Mouse (Mus musculus): ENCODE results near the gene Fam192a. TPM values are rescaled to one million over a fixed set of nuclear protein-coding genes. Genes with fewer than 3 reads are reported as not detected.

Fam192a gene
- 70.0 and 73.2 TPM in 2 replicates for polyA plus RNA-seq (2015; fragmentation: Nextera tagmentation; extraction: Ambion mirVana)

GRCm38 (mm10) chr8:94601607-94602385, at the start of gene Fam192a, which contains the start of gene Rspry1:
TSS of gene Fam192a (minus strand) at chr8:94601997.
TSS of gene Rspry1 (plus strand) at chr8:94601937.
- Histone ChIP-seq H3K9me3 (replicated peaks) (no peaks in the 10 kb centered on the region), H3K4me2 (peak within 1 kb of the TSS; percentile 78), H3K27ac (peak within 1 kb of the TSS; percentile 94), H3K9ac (peak within 1 kb of the TSS; percentile 92), H3K4me3 (replicated peaks) (peak within 1 kb of the TSS; percentile 80), H3K4me1 (peaks cover 21% of the 10 kb centered on the region), H3K27me3 (no peaks in the 10 kb centered on the region), H3K36me3 (no peaks in the 10 kb centered on the region)
- under 1% methylated on average over 55 of the region's 55 CpGs for WGBS
- ATAC-seq (replicated peaks; ENCODE audit: low FRiP score) = peak; percentile 100

DNA sequence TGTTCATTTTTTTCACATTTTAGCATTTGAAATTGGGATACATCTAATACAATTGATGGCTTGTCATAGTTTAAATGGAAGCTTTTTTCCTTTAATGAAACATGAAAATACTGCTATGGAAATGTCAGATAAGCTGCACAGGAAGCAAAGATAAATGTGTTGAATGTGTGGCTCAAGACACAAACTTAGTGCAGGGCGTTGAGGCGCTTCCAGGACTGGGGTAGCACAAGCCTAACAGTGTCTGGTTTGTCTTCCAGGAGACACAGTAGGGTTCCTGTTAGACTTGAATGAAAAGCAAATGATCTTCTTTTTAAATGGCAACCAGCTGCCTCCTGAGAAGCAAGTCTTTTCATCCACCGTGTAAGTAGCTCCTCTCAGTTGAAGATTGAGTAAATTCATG, 47.7 kb upstream of the Fam192a start:
- Histone ChIP-seq H3K27me3 (no peaks in the 10 kb centered on the region), H3K4me3 (replicated peaks) (no peak overlapping the region), H3K9me3 (replicated peaks) (no peaks in the 10 kb centered on the region), H3K9ac (no peak overlapping the region), H3K4me2 (no peak overlapping the region), H3K36me3 (peaks cover 81% of the 10 kb centered on the region), H3K4me1 (no peaks in the 10 kb centered on the region), H3K27ac (no peak overlapping the region)
- WGBS = 75% methylated on average over 3 of the region's 3 CpGs
- ATAC-seq (replicated peaks; ENCODE audit: low FRiP score) = no peak

- H3K4me3 ChIP-seq (replicated peaks) = no peak overlapping the region
- WGBS = 91% methylated on average over 3 of the region's 3 CpGs
- H3K4me1 ChIP-seq = no peaks in the 10 kb centered on the region
- ATAC-seq (replicated peaks; ENCODE audit: low FRiP score) = no peak
- no peaks in the 10 kb centered on the region for H3K9me3 ChIP-seq (replicated peaks)
- no peaks in the 10 kb centered on the region for H3K27me3 ChIP-seq
- no peak overlapping the region for H3K27ac ChIP-seq
- H3K9ac ChIP-seq = no peak overlapping the region
- H3K4me2 ChIP-seq = no peak overlapping the region
- H3K36me3 ChIP-seq = peaks cover 79% of the 10 kb centered on the region
Measured at GRCm38 (mm10) chr8:94646165-94646564, 44.4 kb upstream of the Fam192a start.

DNA sequence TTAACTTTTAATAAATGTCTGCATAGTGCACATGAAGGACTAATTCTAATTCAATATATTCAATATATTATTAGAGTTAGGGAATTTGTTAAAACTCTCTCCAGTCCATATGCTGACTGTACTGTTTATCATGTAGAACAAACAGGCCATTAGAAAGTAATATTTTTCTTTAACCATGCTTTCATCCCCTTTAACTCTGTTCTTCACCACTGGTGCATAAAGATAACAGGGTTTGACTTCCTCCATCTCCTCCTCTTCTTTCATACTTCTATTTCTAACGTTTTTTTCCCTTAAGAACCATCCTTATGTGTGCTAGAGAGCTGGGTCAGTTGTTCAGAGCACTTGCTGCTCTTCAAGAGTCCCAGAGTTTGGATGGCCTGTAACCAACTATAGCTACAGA, 43.4 kb upstream of the Fam192a start:
- WGBS = 65% methylated on average over 1 of the region's 1 CpGs
- H3K9ac ChIP-seq = no peak overlapping the region
- peaks cover 81% of the 10 kb centered on the region for H3K36me3 ChIP-seq
- no peak overlapping the region for H3K4me3 ChIP-seq (replicated peaks)
- H3K27me3 ChIP-seq = no peaks in the 10 kb centered on the region
- ATAC-seq (replicated peaks; ENCODE audit: low FRiP score) = no peak
- H3K27ac ChIP-seq = no peak overlapping the region
- H3K4me2 ChIP-seq = no peak overlapping the region
- H3K9me3 ChIP-seq (replicated peaks) = no peaks in the 10 kb centered on the region
- H3K4me1 ChIP-seq = no peaks in the 10 kb centered on the region

DNA sequence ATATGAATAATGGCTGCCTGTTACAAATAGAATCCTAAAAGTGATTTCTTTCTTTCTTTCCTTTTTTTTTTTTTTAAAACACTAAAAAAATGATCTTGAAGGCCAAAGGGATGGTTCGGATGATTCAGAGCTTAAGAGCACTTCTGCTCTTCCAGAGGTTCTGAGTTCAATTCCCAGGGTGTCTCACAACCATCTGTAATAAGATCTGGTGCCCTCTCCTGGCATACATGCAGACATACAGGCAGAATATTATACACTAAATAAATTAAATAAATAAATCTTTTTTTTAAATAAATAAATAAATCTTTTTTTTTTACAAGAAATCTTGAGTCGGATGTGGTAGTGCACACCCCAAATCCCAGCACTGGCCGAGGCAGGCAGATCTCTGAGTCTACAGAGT, 40.1 kb upstream of the Fam192a start:
- Histone ChIP-seq H3K4me2 (no peak overlapping the region), H3K4me1 (no peaks in the 10 kb centered on the region), H3K4me3 (replicated peaks) (no peak overlapping the region), H3K27me3 (no peaks in the 10 kb centered on the region), H3K9ac (no peak overlapping the region), H3K27ac (no peak overlapping the region), H3K36me3 (peaks cover 91% of the 10 kb centered on the region), H3K9me3 (replicated peaks) (no peaks in the 10 kb centered on the region)
- no peak for ATAC-seq (replicated peaks; ENCODE audit: low FRiP score)
- WGBS = 88% methylated on average over 3 of the region's 3 CpGs

GRCm38 (mm10) chr8:94641183-94641582, 39.4 kb upstream of the Fam192a start:
- Histone ChIP-seq H3K9ac (no peak overlapping the region), H3K4me1 (no peaks in the 10 kb centered on the region), H3K9me3 (replicated peaks) (no peaks in the 10 kb centered on the region), H3K27ac (no peak overlapping the region), H3K4me3 (replicated peaks) (no peak overlapping the region), H3K4me2 (no peak overlapping the region), H3K27me3 (no peaks in the 10 kb centered on the region), H3K36me3 (peaks cover 91% of the 10 kb centered on the region)
- WGBS = 90% methylated on average over 2 of the region's 2 CpGs
- no peak for ATAC-seq (replicated peaks; ENCODE audit: low FRiP score)

- H3K27me3 ChIP-seq = no peaks in the 10 kb centered on the region
- no peaks in the 10 kb centered on the region for H3K9me3 ChIP-seq (replicated peaks)
- H3K4me1 ChIP-seq = no peaks in the 10 kb centered on the region
- no peak overlapping the region for H3K4me3 ChIP-seq (replicated peaks)
- H3K36me3 ChIP-seq = peaks cover 90% of the 10 kb centered on the region
- no peak overlapping the region for H3K9ac ChIP-seq
- no peak overlapping the region for H3K4me2 ChIP-seq
- ATAC-seq (replicated peaks; ENCODE audit: low FRiP score) = no peak
- no peak overlapping the region for H3K27ac ChIP-seq
Measured at GRCm38 (mm10) chr8:94634211-94634610, 32.4 kb upstream of the Fam192a start.

GRCm38 (mm10) chr8:94633564-94634194, 31.9 kb upstream of the Fam192a start:
- Histone ChIP-seq H3K27ac (no peak overlapping the region), H3K4me3 (replicated peaks) (no peak overlapping the region), H3K9me3 (replicated peaks) (no peaks in the 10 kb centered on the region), H3K4me2 (no peak overlapping the region), H3K27me3 (no peaks in the 10 kb centered on the region), H3K4me1 (no peaks in the 10 kb centered on the region), H3K36me3 (peaks cover 88% of the 10 kb centered on the region), H3K9ac (no peak overlapping the region)
- WGBS = 80% methylated on average over 2 of the region's 2 CpGs
- no peak for ATAC-seq (replicated peaks; ENCODE audit: low FRiP score)

GRCm38 (mm10) chr8:94624885-94625284, 23.1 kb upstream of the Fam192a start:
- Histone ChIP-seq H3K27ac (no peak overlapping the region), H3K9ac (no peak overlapping the region), H3K27me3 (no peaks in the 10 kb centered on the region), H3K36me3 (peaks cover 52% of the 10 kb centered on the region), H3K4me1 (no peaks in the 10 kb centered on the region), H3K4me2 (no peak overlapping the region), H3K9me3 (replicated peaks) (no peaks in the 10 kb centered on the region), H3K4me3 (replicated peaks) (no peak overlapping the region)
- ATAC-seq (replicated peaks; ENCODE audit: low FRiP score) = no peak
- 81% methylated on average over 1 of the region's 1 CpGs for WGBS

GRCm38 (mm10) chr8:94607064-94607463, 5.3 kb upstream of the Fam192a start:
- Histone ChIP-seq H3K9ac (no peak overlapping the region), H3K36me3 (no peaks in the 10 kb centered on the region), H3K27ac (no peak overlapping the region), H3K4me1 (peaks cover 8% of the 10 kb centered on the region; the same call in 1 of the 2 replicates), H3K4me2 (no peak overlapping the region), H3K27me3 (no peaks in the 10 kb centered on the region), H3K4me3 (replicated peaks) (no peak overlapping the region), H3K9me3 (replicated peaks) (no peaks in the 10 kb centered on the region)
- ATAC-seq (replicated peaks; ENCODE audit: low FRiP score) = no peak
- 93% methylated on average over 5 of the region's 5 CpGs for WGBS

GRCm38 (mm10) chr8:94604030-94604429, 2.2 kb upstream of the Fam192a start:
- Histone ChIP-seq H3K27ac (no peak overlapping the region), H3K9me3 (replicated peaks) (no peaks in the 10 kb centered on the region), H3K9ac (no peak overlapping the region), H3K27me3 (no peaks in the 10 kb centered on the region), H3K4me1 (peaks cover 21% of the 10 kb centered on the region), H3K4me3 (replicated peaks) (no peak overlapping the region), H3K36me3 (no peaks in the 10 kb centered on the region), H3K4me2 (no peak overlapping the region)
- no peak for ATAC-seq (replicated peaks; ENCODE audit: low FRiP score)
- WGBS = 86% methylated on average over 2 of the region's 2 CpGs

DNA sequence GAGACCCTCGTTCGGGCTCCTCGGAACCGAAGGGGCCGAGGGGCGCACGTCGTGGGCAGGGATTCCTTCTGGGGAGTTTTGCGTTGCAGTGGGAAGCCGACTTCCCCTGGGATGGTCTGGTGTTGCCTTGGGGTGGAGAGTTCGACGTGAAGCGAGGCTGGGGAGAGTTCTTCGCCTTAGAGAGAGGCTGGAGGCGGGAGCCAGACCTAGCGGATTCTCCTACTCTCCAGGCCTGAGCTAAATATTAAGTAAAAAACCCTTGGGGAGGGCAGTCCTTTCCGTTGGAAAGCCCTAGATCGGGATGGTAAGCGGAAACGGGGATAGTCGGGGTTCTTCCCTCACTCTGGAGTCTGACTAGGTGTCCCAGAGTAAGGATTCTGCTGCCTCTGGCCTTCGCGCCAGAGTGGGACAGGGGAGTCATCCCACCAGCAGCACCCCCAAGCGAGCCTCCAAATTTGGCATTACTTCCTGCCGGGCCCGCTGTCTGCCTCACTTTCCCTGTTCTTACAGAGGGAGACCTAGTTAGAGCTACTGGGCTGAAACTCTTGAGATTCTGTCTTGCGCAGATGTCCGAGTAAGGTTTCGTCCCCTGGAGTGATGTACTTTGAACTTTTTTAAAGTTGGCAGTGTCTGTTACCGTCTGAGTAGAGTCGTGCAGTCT, 804 bp upstream of the Fam192a start:
- WGBS = 0% methylated on average over 31 of the region's 31 CpGs
- Histone ChIP-seq H3K9ac (peak overlapping the region; percentile 92), H3K9me3 (replicated peaks) (no peaks in the 10 kb centered on the region), H3K27me3 (no peaks in the 10 kb centered on the region), H3K36me3 (no peaks in the 10 kb centered on the region), H3K4me2 (peak overlapping the region; percentile 70), H3K4me3 (replicated peaks) (peak overlapping the region; percentile 80), H3K27ac (peak overlapping the region; percentile 85), H3K4me1 (peaks cover 21% of the 10 kb centered on the region)
- ATAC-seq (replicated peaks; ENCODE audit: low FRiP score) = peak; percentile 1; the same call in 1 of the 2 replicates

All from kidney, embryonic 15.5 days (tissue).